In genomic region chr13:93158261-93158660, GRCm38 (mm10) we compare ENCODE assay signal across 23 mouse cellular contexts. TPM values are rescaled to one million over a fixed set of nuclear protein-coding genes. Genes with fewer than 3 reads are reported as not detected.
DNase-seq lines count a peak whose midpoint lies in the region; ATAC-seq and TF ChIP-seq lines count a peak whose summit lies in the region.
"Had no signal": no experiment of that assay in that cellular context is flagged by ENCODE, and none has a peak within 500 bp of the region (broad histone marks: within the 10 kb centered on the region; RNA-seq: fewer than 3 reads in every experiment).

No protein-coding gene starts in this region.

- H3K27me3 ChIP-seq in liver, embryonic 14.5 days (ENCODE audit: control insufficient read depth, insufficient read depth, low read length), result no peaks in the 10 kb centered on the region
- no peaks in the 10 kb centered on the region for H3K27me3 ChIP-seq in midbrain, embryonic 11.5 days (ENCODE audit: control insufficient read depth, insufficient read depth, low read length)
- no peaks in the 10 kb centered on the region for H3K27me3 ChIP-seq in midbrain, embryonic 15.5 days (replicated peaks)
- no peaks in the 10 kb centered on the region for H3K27me3 ChIP-seq in hindbrain, embryonic 11.5 days (ENCODE audit: control insufficient read depth, insufficient read depth, low read length)
- H3K27me3 ChIP-seq: embryonic facial prominence, embryonic 13.5 days; embryonic facial prominence, embryonic 15.5 days; forebrain, embryonic 12.5 days had no signal

- WGBS in liver, embryonic 14.5 days (ENCODE audit: insufficient replicate concordance), result 55% methylated on average over 6 of the region's 6 CpGs
- WGBS in midbrain, embryonic 11.5 days, result 92% methylated on average over 6 of the region's 6 CpGs
- WGBS in midbrain, embryonic 15.5 days, result 96% methylated on average over 6 of the region's 6 CpGs
- WGBS in hindbrain, embryonic 11.5 days, result 94% methylated on average over 6 of the region's 6 CpGs

- H3K36me3 ChIP-seq in liver, embryonic 14.5 days (replicated peaks; ENCODE audit: control insufficient read depth, insufficient read depth, low read depth), result peaks cover 9% of the 10 kb centered on the region
- H3K36me3 ChIP-seq in midbrain, embryonic 11.5 days (ENCODE audit: control insufficient read depth, insufficient read depth, low read length), result peaks cover 2% of the 10 kb centered on the region; the same call in 1 of the 2 replicates
- H3K36me3 ChIP-seq in midbrain, embryonic 15.5 days (replicated peaks), result peaks cover 5% of the 10 kb centered on the region
- peaks cover 3% of the 10 kb centered on the region; the same call in 1 of the 2 replicates for H3K36me3 ChIP-seq in hindbrain, embryonic 11.5 days (ENCODE audit: control insufficient read depth, insufficient read depth, low read length)

- H3K27ac ChIP-seq in liver, embryonic 14.5 days, result no peak overlapping the region
- H3K27ac ChIP-seq in midbrain, embryonic 11.5 days (ENCODE audit: low read depth, low read length), result no peak overlapping the region
- no peak overlapping the region for H3K27ac ChIP-seq in midbrain, embryonic 15.5 days
- no peak overlapping the region for H3K27ac ChIP-seq in hindbrain, embryonic 11.5 days (ENCODE audit: low read depth, low read length)
- H3K27ac ChIP-seq: embryonic facial prominence, embryonic 13.5 days; embryonic facial prominence, embryonic 15.5 days; forebrain, embryonic 10.5 days; forebrain, embryonic 12.5 days had no signal

- TF ChIP-seq CTCF in liver, embryonic 14.5 days (IDR thresholded peaks at IDR 0.05; ENCODE audit: low read depth), result no peak

- no peak overlapping the region for H3K4me3 ChIP-seq in liver, embryonic 14.5 days (ENCODE audit: insufficient read depth in 1 of 2, low read depth in 2 of 2, low read length in 2 of 2)
- no peak overlapping the region for H3K4me3 ChIP-seq in midbrain, embryonic 11.5 days (ENCODE audit: low read depth, low read length)
- no peak overlapping the region for H3K4me3 ChIP-seq in midbrain, embryonic 15.5 days
- H3K4me3 ChIP-seq in hindbrain, embryonic 11.5 days (ENCODE audit: low read depth, low read length), result no peak overlapping the region
- H3K4me3 ChIP-seq: embryonic facial prominence, embryonic 13.5 days; embryonic facial prominence, embryonic 15.5 days; erythroblast, embryonic 14.5 days; forebrain, embryonic 10.5 days; forebrain, embryonic 12.5 days had no signal

- H3K4me2 ChIP-seq in liver, embryonic 14.5 days (ENCODE audit: low read depth), result no peak overlapping the region
- H3K4me2 ChIP-seq in midbrain, embryonic 11.5 days, result no peak overlapping the region
- no peak overlapping the region for H3K4me2 ChIP-seq in midbrain, embryonic 15.5 days
- H3K4me2 ChIP-seq in hindbrain, embryonic 11.5 days (replicated peaks; ENCODE audit: low read depth, low read length), result no peak overlapping the region
- H3K4me2 ChIP-seq: embryonic facial prominence, embryonic 13.5 days; embryonic facial prominence, embryonic 15.5 days; forebrain, embryonic 12.5 days had no signal

- peak; percentile 28; the same call in 1 of the 2 replicates for TF ChIP-seq EP300 in liver, embryonic 14.5 days (IDR thresholded peaks at IDR 0.05; ENCODE audit: low read depth)

- no peaks in the 10 kb centered on the region for H3K9me3 ChIP-seq in liver, embryonic 14.5 days (ENCODE audit: control insufficient read depth, low read length)
- H3K9me3 ChIP-seq in midbrain, embryonic 11.5 days (ENCODE audit: control insufficient read depth, low read length), result no peaks in the 10 kb centered on the region
- no peaks in the 10 kb centered on the region for H3K9me3 ChIP-seq in midbrain, embryonic 15.5 days
- H3K9me3 ChIP-seq in hindbrain, embryonic 11.5 days (ENCODE audit: control insufficient read depth, low read length), result no peaks in the 10 kb centered on the region
- H3K9me3 ChIP-seq: embryonic facial prominence, embryonic 13.5 days; embryonic facial prominence, embryonic 15.5 days; forebrain, embryonic 10.5 days; forebrain, embryonic 12.5 days had no signal

- H3K4me1 ChIP-seq in liver, embryonic 14.5 days (replicated peaks; ENCODE audit: control insufficient read depth in 2 of 2, insufficient read depth in 2 of 2, low read length in 1 of 2), result no peaks in the 10 kb centered on the region
- no peaks in the 10 kb centered on the region for H3K4me1 ChIP-seq in midbrain, embryonic 11.5 days (ENCODE audit: control insufficient read depth, insufficient read depth, low read length)
- no peaks in the 10 kb centered on the region for H3K4me1 ChIP-seq in midbrain, embryonic 15.5 days
- H3K4me1 ChIP-seq in hindbrain, embryonic 11.5 days (replicated peaks; ENCODE audit: control insufficient read depth, insufficient read depth, low read length), result no peaks in the 10 kb centered on the region
- H3K4me1 ChIP-seq: embryonic facial prominence, embryonic 13.5 days; embryonic facial prominence, embryonic 15.5 days; forebrain, embryonic 10.5 days; forebrain, embryonic 12.5 days had no signal

- H3K9ac ChIP-seq in liver, embryonic 14.5 days (replicated peaks), result no peak overlapping the region
- H3K9ac ChIP-seq in midbrain, embryonic 11.5 days (ENCODE audit: low read length), result no peak overlapping the region
- H3K9ac ChIP-seq in midbrain, embryonic 15.5 days, result no peak overlapping the region
- H3K9ac ChIP-seq in hindbrain, embryonic 11.5 days (ENCODE audit: low read depth, low read length), result no peak overlapping the region
- H3K9ac ChIP-seq: embryonic facial prominence, embryonic 13.5 days; embryonic facial prominence, embryonic 15.5 days; forebrain, embryonic 12.5 days had no signal

- ATAC-seq in liver, embryonic 14.5 days (ENCODE audit: insufficient read depth), result no peak
- ATAC-seq in midbrain, embryonic 11.5 days (ENCODE audit: low FRiP score), result no peak
- no peak for ATAC-seq in midbrain, embryonic 15.5 days (replicated peaks)
- peak; percentile 86 for ATAC-seq in megakaryocyte-erythroid progenitor cell, adult 5-6 weeks (replicated peaks; ENCODE audit: low FRiP score, low TSS enrichment, poor library complexity, severe bottlenecking)
- no peak for ATAC-seq in hindbrain, embryonic 11.5 days (ENCODE audit: low FRiP score)
- ATAC-seq: forebrain, embryonic 14.5 days had no signal

- no peak for DNase-seq in liver, embryonic 14.5 days (ENCODE audit: low read depth in 3 of 3, low spot score in 3 of 3)
- DNase-seq in liver, result no peak
- DNase-seq in midbrain, embryonic 11.5 days (ENCODE audit: low spot score, missing footprints), result peak; percentile 81
- no peak for DNase-seq in hindbrain, embryonic 11.5 days (ENCODE audit: low spot score)
- DNase-seq: adrenal gland, adult 2 months; adrenal gland, postnatal 10 days; adrenal gland, postnatal 25 days; cerebellum, adult 11 months; cerebellum, adult 18-20 months; cerebellum, adult 8-10 months; cerebellum, adult 9-11 months; cerebellum, postnatal 14 days; cerebellum, postnatal 36 days; embryo, embryonic 11 days had no signal

RNA-seq across cellular contexts. Expression of gene Cmya5, which starts 13.7 kb away (rescaled TPM):
- 0.01 TPM in 2 replicates for polyA plus RNA-seq in liver, embryonic 14.5 days (2012; rRNA removed)
- polyA plus RNA-seq in liver, embryonic 14.5 days (2014; fragmentation: Nextera tagmentation; extraction: Ambion mirVana), result 0.01 TPM in 1 of 2 replicates, not detected in the other
- polyA plus RNA-seq in midbrain, embryonic 11.5 days (2014; fragmentation: Nextera tagmentation; extraction: Ambion mirVana), result 0.04 TPM in 1 of 2 replicates, not detected in the other
- 0.10 and 0.14 TPM in 2 replicates for polyA plus RNA-seq in midbrain, embryonic 15.5 days (2015; fragmentation: Nextera tagmentation; extraction: Ambion mirVana)
- 0.20 TPM in 1 of 2 replicates, not detected in the other for total RNA-seq in megakaryocyte-erythroid progenitor cell, adult 5-6 weeks (2014; fragmentation: Nextera tagmentation)
- 0.15 and 0.23 TPM in 2 replicates for total RNA-seq in megakaryocyte-erythroid progenitor cell, adult 5-6 weeks (2017)
- polyA plus RNA-seq in hindbrain, embryonic 11.5 days (2014; fragmentation: Nextera tagmentation; extraction: Ambion mirVana), result 0.01 and 0.14 TPM in 2 replicates
- total RNA-seq: common myeloid progenitor, adult 5-6 weeks had no signal
- polyA plus RNA-seq: erythroblast, embryonic 14.5 days had no signal

RNA-seq across cellular contexts. Expression of gene Tent2, which starts 33.9 kb away (rescaled TPM):
- 17.6 and 23.3 TPM in 2 replicates for polyA plus RNA-seq in liver, embryonic 14.5 days (2012; rRNA removed)
- 35.8 and 38.4 TPM in 2 replicates for polyA plus RNA-seq in liver, embryonic 14.5 days (2014; fragmentation: Nextera tagmentation; extraction: Ambion mirVana)
- polyA plus RNA-seq in midbrain, embryonic 11.5 days (2014; fragmentation: Nextera tagmentation; extraction: Ambion mirVana), result 74.1 and 75.9 TPM in 2 replicates
- polyA plus RNA-seq in midbrain, embryonic 15.5 days (2015; fragmentation: Nextera tagmentation; extraction: Ambion mirVana), result 35.9 and 36.1 TPM in 2 replicates
- total RNA-seq in megakaryocyte-erythroid progenitor cell, adult 5-6 weeks (2014; fragmentation: Nextera tagmentation), result 60.7 and 76.1 TPM in 2 replicates
- total RNA-seq in megakaryocyte-erythroid progenitor cell, adult 5-6 weeks (2017), result 28.2 and 44.2 TPM in 2 replicates
- 80.3 and 81.0 TPM in 2 replicates for polyA plus RNA-seq in hindbrain, embryonic 11.5 days (2014; fragmentation: Nextera tagmentation; extraction: Ambion mirVana)
